Mouse (Mus musculus) spleen, adult 2 months (tissue): ENCODE results near the gene Rest. TPM values are rescaled to one million over a fixed set of nuclear protein-coding genes. Genes with fewer than 3 reads are reported as not detected.

Experiments used
- DNase-seq, 2 experiments: peaks; one replicate each; pipeline versions ENCODE4 v3.0.0 to v3.0.0-alpha.2; 2012 to 2021; ENCODE audit warnings: low spot score in 2 of 2, low read depth in 1 of 2
- H3K27ac ChIP-seq: fragments of 200-500 bp; 2 replicates; pipeline ENCODE4 v1.5.1; 2012; ENCODE audit warnings: low read length, inconsistent platforms; ENCODE audit not compliant: insufficient read depth
- H3K27me3 ChIP-seq: fragments of 200-500 bp; 2 replicates; pipeline ENCODE4 v1.6.1; 2012; ENCODE audit warnings: mild to moderate bottlenecking, moderate library complexity, low read length, inconsistent platforms; ENCODE audit not compliant: control insufficient read depth, insufficient read depth
- H3K36me3 ChIP-seq: fragments of 200-500 bp; 2 replicates; pipeline ENCODE4 v1.6.1; 2012; ENCODE audit warnings: mild to moderate bottlenecking, low read length, inconsistent platforms; ENCODE audit not compliant: control insufficient read depth, insufficient read depth
- H3K4me1 ChIP-seq: fragments of 200-500 bp; 2 replicates; pipeline ENCODE4 v1.6.1; 2011; ENCODE audit warnings: inconsistent platforms; ENCODE audit not compliant: control insufficient read depth, insufficient read depth, insufficient read length
- H3K4me3 ChIP-seq: fragments of 200-500 bp; 2 replicates; pipeline ENCODE4 v1.5.1; 2011; ENCODE audit warnings: mild to moderate bottlenecking, inconsistent platforms; ENCODE audit not compliant: insufficient read depth, insufficient read length; ENCODE audit errors: extremely low read depth
- CTCF ChIP-seq: fragments of 200-500 bp; IDR thresholded peaks from 2 replicates; pipeline ENCODE4 v1.5.1; 2011; ENCODE audit warnings: mild to moderate bottlenecking, inconsistent platforms; ENCODE audit not compliant: insufficient read depth, insufficient read length, insufficient replicate concordance; ENCODE audit errors: extremely low read depth
- POLR2A ChIP-seq: fragments of 200-500 bp; IDR thresholded peaks from 2 replicates; pipeline ENCODE4 v1.6.1; 2011; ENCODE audit warnings: low read depth, low read length, inconsistent platforms
- WGBS: fragments of 180-500 bp; shearing (Covaris S2); methylation state at CpG from one replicate; pipeline ENCODE4 v1.1.7; 2018; 5-methylcytosine and 5-hydroxymethylcytosine counted together
- polyA plus RNA-seq: library from polyadenylated mRNA; depleted of rRNA; stranded (reverse); fragments of >200 nt; gene quantifications from 2 replicates; pipeline ENCODE4 v1.2.3, GENCODE M21; 2012

Rest gene
- polyA plus RNA-seq, 1 experiment: 6.5 TPM

DNA sequence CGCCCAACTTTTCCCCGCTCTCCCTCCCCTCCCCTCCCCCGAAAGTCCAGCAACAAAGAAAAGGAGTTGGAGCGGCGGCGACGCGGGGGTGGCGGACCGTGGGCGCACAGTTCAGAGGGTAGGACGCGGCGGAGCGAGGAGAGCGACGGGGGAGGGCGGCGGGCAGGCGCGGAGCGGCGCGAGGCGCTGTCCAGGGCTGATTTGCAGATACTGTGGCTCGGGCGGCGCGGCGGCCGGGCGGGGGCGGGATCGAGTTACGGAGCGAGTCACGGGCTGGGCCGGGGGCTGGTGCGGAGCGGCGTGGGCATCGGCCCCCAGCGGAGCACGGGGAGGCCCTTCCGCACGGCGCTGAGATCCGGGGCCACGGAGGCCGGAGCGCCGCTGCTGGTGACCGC lies 377 bp downstream of the Rest start:
- H3K27me3 ChIP-seq: 0 out of 2 replicates have a peak, but pooled peaks cover 2% of the 10 kb centered on the region
- WGBS: 1% methylated on average over 43 of the region's 53 CpGs
- DNase-seq: peak in 1 of 2 experiments; percentile 73

DNA sequence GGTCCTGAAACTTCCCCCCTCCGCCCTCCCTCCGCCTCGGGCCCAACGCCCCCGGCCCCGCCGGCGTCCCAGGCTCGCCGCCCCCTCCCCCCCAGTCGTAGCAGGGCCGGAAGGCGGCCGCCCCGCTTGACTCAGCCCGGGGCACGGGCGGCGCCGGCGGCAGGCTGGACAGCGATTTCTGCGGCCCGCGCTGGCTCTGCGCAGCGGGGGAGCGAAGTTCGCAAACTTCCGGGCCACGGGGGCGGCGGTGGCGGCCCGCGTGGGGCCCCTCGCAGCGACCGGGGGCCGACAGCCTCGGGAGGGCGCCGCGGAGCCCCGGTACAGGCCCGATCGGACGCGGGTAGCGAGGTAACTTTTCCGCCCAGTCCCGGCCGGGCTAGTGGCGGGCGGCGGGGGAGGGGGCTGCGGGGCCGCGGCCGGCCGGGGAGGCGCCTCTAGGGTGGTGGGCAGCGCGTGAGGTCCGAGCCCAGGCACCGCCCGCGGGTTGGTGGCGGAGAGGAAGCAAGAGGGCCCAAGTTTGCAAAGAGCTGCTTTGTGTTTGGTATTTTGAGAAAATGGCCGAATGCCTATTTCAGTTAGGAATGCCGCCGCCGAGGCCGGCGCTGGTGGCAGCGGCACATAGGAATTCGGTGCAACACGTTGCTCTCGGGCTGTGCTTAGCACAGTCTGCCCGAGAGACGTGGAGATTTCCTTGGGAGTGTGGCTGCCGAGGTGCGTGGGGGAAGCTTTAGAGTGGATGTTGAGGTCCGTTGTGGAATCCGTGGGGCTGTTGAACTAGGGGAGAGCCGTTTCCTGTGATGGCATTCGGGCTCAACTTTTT lies 985 bp downstream of the Rest start:
- Histone ChIP-seq H3K4me1 (peaks cover 7% of the 10 kb centered on the region), H3K4me3 (peak overlapping the region; percentile 84), H3K27ac (peak overlapping the region; percentile 96), H3K27me3 (0 out of 2 replicates have a peak, but pooled peaks cover 2% of the 10 kb centered on the region), H3K36me3 (peaks cover 9% of the 10 kb centered on the region)
- peak in 1 of 2 experiments; percentile 59 for DNase-seq
- under 1% methylated on average over 74 of the region's 87 CpGs for WGBS
- TF ChIP-seq CTCF: no peak

More for the DNA sequence above, 377 bp downstream of the Rest start:
- peaks cover 7% of the 10 kb centered on the region for H3K4me1 ChIP-seq
- H3K36me3 ChIP-seq: peaks cover 9% of the 10 kb centered on the region
- peak overlapping the region; percentile 84 for H3K4me3 ChIP-seq
- H3K27ac ChIP-seq: peak overlapping the region; percentile 96
- TF ChIP-seq POLR2A (no peak), CTCF (no peak)

DNA sequence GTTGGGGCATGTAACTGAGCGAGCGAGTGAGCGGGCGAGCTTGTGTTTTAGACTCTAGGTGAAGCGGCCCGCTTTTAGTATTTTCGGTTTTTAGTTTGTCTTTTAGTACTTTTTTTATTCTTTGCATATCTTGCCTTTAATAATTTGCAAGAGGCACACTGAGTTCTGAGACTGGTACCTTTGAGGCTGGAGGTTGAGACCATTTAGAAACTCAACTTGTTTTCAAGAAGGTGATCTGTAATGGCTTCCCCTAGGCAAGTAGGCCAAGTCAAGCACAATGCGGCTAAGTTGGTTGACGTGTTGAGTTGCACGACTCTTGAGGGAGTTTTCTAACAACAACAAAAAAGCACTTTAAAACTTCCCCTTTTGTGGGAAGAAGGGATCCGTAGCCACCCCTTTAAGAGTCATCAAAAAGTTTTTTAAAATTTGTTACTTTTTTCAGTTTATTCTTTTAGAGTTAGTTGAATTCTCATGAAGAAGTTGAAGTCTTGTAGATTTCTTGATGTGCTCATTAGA lies 1.7 kb downstream of the Rest start:
- WGBS: 2% methylated on average over 11 of the region's 11 CpGs
- Histone ChIP-seq H3K27ac (peak overlapping the region; percentile 96), H3K4me3 (peak overlapping the region; percentile 84), H3K36me3 (peaks cover 9% of the 10 kb centered on the region), H3K4me1 (peaks cover 7% of the 10 kb centered on the region), H3K27me3 (0 out of 2 replicates have a peak, but pooled peaks cover 2% of the 10 kb centered on the region)
- TF ChIP-seq POLR2A: no peak
- no peak for TF ChIP-seq CTCF
- no peak for DNase-seq

GRCm38 (mm10) chr5:77267441-77267840 lies 2.1 kb downstream of the Rest start:
- Histone ChIP-seq H3K27me3 (0 out of 2 replicates have a peak, but pooled peaks cover 2% of the 10 kb centered on the region), H3K27ac (no peak overlapping the region), H3K4me1 (peaks cover 10% of the 10 kb centered on the region), H3K36me3 (peaks cover 9% of the 10 kb centered on the region), H3K4me3 (no peak overlapping the region)
- TF ChIP-seq CTCF: no peak
- no peak for TF ChIP-seq POLR2A
- WGBS: 65% methylated on average over 4 of the region's 4 CpGs
- DNase-seq: no peak

- Histone ChIP-seq H3K27me3 (0 out of 2 replicates have a peak, but pooled peaks cover 2% of the 10 kb centered on the region), H3K36me3 (peaks cover 9% of the 10 kb centered on the region), H3K27ac (no peak overlapping the region), H3K4me1 (peaks cover 15% of the 10 kb centered on the region), H3K4me3 (no peak overlapping the region)
- WGBS: 97% methylated on average over 30 of the region's 30 CpGs
- DNase-seq: no peak
- TF ChIP-seq CTCF (no peak), POLR2A (no peak)
These were observed 2.8 kb downstream of the Rest start for GRCm38 (mm10) chr5:77267957-77268624.

DNA sequence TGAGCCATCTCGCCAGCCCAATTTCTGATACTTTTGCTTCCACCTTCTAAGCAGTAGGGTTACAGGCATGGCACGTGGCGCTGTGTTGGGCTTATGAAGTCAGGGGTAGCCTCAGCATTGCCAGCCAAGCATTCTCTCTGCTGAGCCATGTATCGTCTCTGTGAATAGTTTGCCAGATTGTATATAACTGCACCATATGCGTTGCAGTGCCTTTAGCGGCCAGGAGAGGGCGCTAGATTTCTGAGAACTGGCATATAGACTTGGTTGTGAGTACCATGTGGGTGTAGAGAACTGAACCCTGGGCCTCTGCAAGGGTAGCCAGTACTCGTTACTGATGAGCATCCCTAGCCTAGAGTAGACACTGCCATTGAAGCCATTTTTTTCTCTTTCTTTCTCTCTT lies 4.1 kb downstream of the Rest start:
- H3K27ac ChIP-seq: no peak overlapping the region
- H3K4me1 ChIP-seq: peaks cover 16% of the 10 kb centered on the region
- peaks cover 9% of the 10 kb centered on the region for H3K36me3 ChIP-seq
- TF ChIP-seq CTCF (peak; percentile 7; the same call in 1 of the 2 replicates), POLR2A (no peak)
- H3K4me3 ChIP-seq: no peak overlapping the region
- WGBS: 88% methylated on average over 8 of the region's 8 CpGs
- H3K27me3 ChIP-seq: 0 out of 2 replicates have a peak, but pooled peaks cover 2% of the 10 kb centered on the region
- no peak for DNase-seq
